Mouse (Mus musculus) spleen, postnatal 14 days (tissue): ENCODE results near the gene Olfr968.

Experiments used
- DNase-seq, 2 experiments: peaks; one replicate each; pipeline ENCODE4 v3.0.0; 2021 to 2022; ENCODE audit warnings: low spot score in 2 of 2

The Olfr968 gene

GRCm38 (mm10) chr9:39783153-39783552, at the start of gene Olfr968:
Gene Olfr968, minus strand, starts transcription at chr9:39783253.
- DNase-seq: no peak

- no peak for DNase-seq
These were observed 25.5 kb upstream of the Olfr968 start, which contains the start of gene Olfr970 for GRCm38 (mm10) chr9:39808560-39808959. Gene Olfr970, plus strand, starts transcription at chr9:39808860.

GRCm38 (mm10) chr9:39790558-39790957, 7.5 kb upstream of the Olfr968 start, which contains the start of gene Olfr969:
Gene Olfr969, plus strand, starts transcription at chr9:39790945.
- no peak for DNase-seq

- DNase-seq: no peak
These were observed 36.6 kb downstream of the Olfr968 start for GRCm38 (mm10) chr9:39746428-39746827.

- no peak for DNase-seq
These were observed 37.1 kb downstream of the Olfr968 start, which contains the start of gene Olfr967 for GRCm38 (mm10) chr9:39745949-39746348. Gene Olfr967, plus strand, starts transcription at chr9:39746249.

GRCm38 (mm10) chr9:39740741-39741140, 42.3 kb downstream of the Olfr968 start:
- DNase-seq: no peak

- no peak for DNase-seq
These were observed 52.4 kb downstream of the Olfr968 start, which contains the start of gene Olfr150 for GRCm38 (mm10) chr9:39730678-39731077. Gene Olfr150, plus strand, starts transcription at chr9:39730978.
